Mouse (Mus musculus): ENCODE data around the gene Ubxn1.

GRCm38 (mm10) chr19:8871267-8872186 lies at the start of gene Ubxn1:
- TF ChIP-seq CTCF (conservative IDR thresholded peaks at IDR 0.05; ENCODE audit: low read length) (no peak), POU5F1 (IDR thresholded peaks at IDR 0.05; ENCODE audit: borderline replicate concordance, low read length) (no peak)
